Mouse (Mus musculus): Measurements from ENCODE around the gene Ptms. TPM values are rescaled to one million over a fixed set of nuclear protein-coding genes. Genes with fewer than 3 reads are reported as not detected.

Gene Ptms
- polyA plus RNA-seq (2015; fragmentation: Nextera tagmentation; extraction: Ambion mirVana), result 203 and 265 TPM in 2 replicates

- Histone ChIP-seq H3K9ac (ENCODE audit: low read length) (peak within 1 kb of the TSS; percentile 67), H3K4me3 (ENCODE audit: low read length) (peak within 1 kb of the TSS; percentile 47), H3K9me3 (replicated peaks; ENCODE audit: control insufficient read depth, low read length) (no peaks in the 10 kb centered on the region), H3K27ac (ENCODE audit: low read length) (peak within 1 kb of the TSS; percentile 100), H3K4me2 (ENCODE audit: low read depth, low read length) (peak within 1 kb of the TSS; percentile 66), H3K36me3 (ENCODE audit: control insufficient read depth, insufficient read depth) (peaks cover 2% of the 10 kb centered on the region; the same call in 1 of the 2 replicates), H3K27me3 (ENCODE audit: control insufficient read depth, insufficient read depth, low read length) (no peaks in the 10 kb centered on the region), H3K4me1 (ENCODE audit: control insufficient read depth, insufficient read depth, low read length) (peaks cover 45% of the 10 kb centered on the region)
- ATAC-seq (replicated peaks; ENCODE audit: extremely low read depth, insufficient read depth, low FRiP score), result peak; percentile 81
- 4% methylated on average over 13 of the region's 13 CpGs for WGBS
These were observed at the start of gene Ptms for GRCm38 (mm10) chr6:124919695-124920317. TSS of gene Ptms (minus strand) at chr6:124920103.

GRCm38 (mm10) chr6:124967766-124968165 lies 47.9 kb upstream of the Ptms start:
- Histone ChIP-seq H3K27ac (ENCODE audit: low read length) (no peak overlapping the region), H3K9ac (ENCODE audit: low read length) (no peak overlapping the region), H3K9me3 (replicated peaks; ENCODE audit: control insufficient read depth, low read length) (peaks cover 5% of the 10 kb centered on the region; the same call in 1 of the 2 replicates), H3K4me3 (ENCODE audit: low read length) (no peak overlapping the region), H3K4me1 (ENCODE audit: control insufficient read depth, insufficient read depth, low read length) (peaks cover 16% of the 10 kb centered on the region), H3K27me3 (ENCODE audit: control insufficient read depth, insufficient read depth, low read length) (no peaks in the 10 kb centered on the region), H3K4me2 (ENCODE audit: low read depth, low read length) (no peak overlapping the region), H3K36me3 (ENCODE audit: control insufficient read depth, insufficient read depth) (peaks cover 10% of the 10 kb centered on the region)
- ATAC-seq (replicated peaks; ENCODE audit: extremely low read depth, insufficient read depth, low FRiP score), result no peak
- 61% methylated on average over 4 of the region's 4 CpGs for WGBS

GRCm38 (mm10) chr6:124966466-124967118 lies 46.7 kb upstream of the Ptms start:
- Histone ChIP-seq H3K4me3 (ENCODE audit: low read length) (peak overlapping the region; percentile 90), H3K36me3 (ENCODE audit: control insufficient read depth, insufficient read depth) (peaks cover 10% of the 10 kb centered on the region), H3K4me1 (ENCODE audit: control insufficient read depth, insufficient read depth, low read length) (peaks cover 16% of the 10 kb centered on the region), H3K27me3 (ENCODE audit: control insufficient read depth, insufficient read depth, low read length) (no peaks in the 10 kb centered on the region), H3K4me2 (ENCODE audit: low read depth, low read length) (peak overlapping the region; percentile 89), H3K9ac (ENCODE audit: low read length) (no peak overlapping the region; the same call in 1 of the 2 replicates), H3K9me3 (replicated peaks; ENCODE audit: control insufficient read depth, low read length) (peaks cover 5% of the 10 kb centered on the region; the same call in 1 of the 2 replicates), H3K27ac (ENCODE audit: low read length) (no peak overlapping the region; the same call in 1 of the 2 replicates)
- WGBS, result 94% methylated on average over 7 of the region's 7 CpGs
- no peak for ATAC-seq (replicated peaks; ENCODE audit: extremely low read depth, insufficient read depth, low FRiP score)

GRCm38 (mm10) chr6:124965747-124966146 lies 45.8 kb upstream of the Ptms start:
- H3K36me3 ChIP-seq (ENCODE audit: control insufficient read depth, insufficient read depth), result peaks cover 13% of the 10 kb centered on the region
- no peaks in the 10 kb centered on the region for H3K27me3 ChIP-seq (ENCODE audit: control insufficient read depth, insufficient read depth, low read length)
- H3K9ac ChIP-seq (ENCODE audit: low read length), result peak overlapping the region; percentile 92
- peaks cover 16% of the 10 kb centered on the region for H3K4me1 ChIP-seq (ENCODE audit: control insufficient read depth, insufficient read depth, low read length)
- ATAC-seq (replicated peaks; ENCODE audit: extremely low read depth, insufficient read depth, low FRiP score), result no peak
- peak overlapping the region; percentile 89 for H3K4me2 ChIP-seq (ENCODE audit: low read depth, low read length)
- peak overlapping the region; percentile 92 for H3K27ac ChIP-seq (ENCODE audit: low read length)
- peaks cover 5% of the 10 kb centered on the region; the same call in 1 of the 2 replicates for H3K9me3 ChIP-seq (replicated peaks; ENCODE audit: control insufficient read depth, low read length)
- peak overlapping the region; percentile 90 for H3K4me3 ChIP-seq (ENCODE audit: low read length)
- WGBS, result 10% methylated on average over 14 of the region's 15 CpGs

GRCm38 (mm10) chr6:124965088-124965719 lies 45.3 kb upstream of the Ptms start, which contains the start of gene Cops7a:
TSS of gene Cops7a (minus strand) at chr6:124965538.
- Histone ChIP-seq H3K4me2 (ENCODE audit: low read depth, low read length) (peak within 1 kb of the TSS; percentile 98), H3K27ac (ENCODE audit: low read length) (peak within 1 kb of the TSS; percentile 92), H3K9me3 (replicated peaks; ENCODE audit: control insufficient read depth, low read length) (peaks cover 5% of the 10 kb centered on the region; the same call in 1 of the 2 replicates), H3K27me3 (ENCODE audit: control insufficient read depth, insufficient read depth, low read length) (no peaks in the 10 kb centered on the region), H3K36me3 (ENCODE audit: control insufficient read depth, insufficient read depth) (peaks cover 17% of the 10 kb centered on the region), H3K4me3 (ENCODE audit: low read length) (peak within 1 kb of the TSS; percentile 90), H3K4me1 (ENCODE audit: control insufficient read depth, insufficient read depth, low read length) (peaks cover 16% of the 10 kb centered on the region), H3K9ac (ENCODE audit: low read length) (peak within 1 kb of the TSS; percentile 92)
- peak; percentile 94 for ATAC-seq (replicated peaks; ENCODE audit: extremely low read depth, insufficient read depth, low FRiP score)
- under 1% methylated on average over 67 of the region's 68 CpGs for WGBS

- peaks cover 16% of the 10 kb centered on the region for H3K4me1 ChIP-seq (ENCODE audit: control insufficient read depth, insufficient read depth, low read length)
- ATAC-seq (replicated peaks; ENCODE audit: extremely low read depth, insufficient read depth, low FRiP score), result 0 out of 2 replicates have a peak, but pooled peaks have one; percentile 2
- peaks cover 5% of the 10 kb centered on the region; the same call in 1 of the 2 replicates for H3K9me3 ChIP-seq (replicated peaks; ENCODE audit: control insufficient read depth, low read length)
- peak overlapping the region; percentile 92 for H3K27ac ChIP-seq (ENCODE audit: low read length)
- H3K4me3 ChIP-seq (ENCODE audit: low read length), result peak overlapping the region; percentile 90
- no peaks in the 10 kb centered on the region for H3K27me3 ChIP-seq (ENCODE audit: control insufficient read depth, insufficient read depth, low read length)
- H3K9ac ChIP-seq (ENCODE audit: low read length), result peak overlapping the region; percentile 92
- peak overlapping the region; percentile 98 for H3K4me2 ChIP-seq (ENCODE audit: low read depth, low read length)
- WGBS, result 26% methylated on average over 16 of the region's 16 CpGs
- H3K36me3 ChIP-seq (ENCODE audit: control insufficient read depth, insufficient read depth), result peaks cover 22% of the 10 kb centered on the region
These were observed 44.7 kb upstream of the Ptms start for GRCm38 (mm10) chr6:124964638-124965037.

GRCm38 (mm10) chr6:124961021-124961420 lies 41.1 kb upstream of the Ptms start:
- no peak for ATAC-seq (replicated peaks; ENCODE audit: extremely low read depth, insufficient read depth, low FRiP score)
- Histone ChIP-seq H3K27ac (ENCODE audit: low read length) (no peak overlapping the region), H3K4me3 (ENCODE audit: low read length) (no peak overlapping the region), H3K36me3 (ENCODE audit: control insufficient read depth, insufficient read depth) (peaks cover 28% of the 10 kb centered on the region), H3K27me3 (ENCODE audit: control insufficient read depth, insufficient read depth, low read length) (no peaks in the 10 kb centered on the region), H3K9ac (ENCODE audit: low read length) (no peak overlapping the region), H3K9me3 (replicated peaks; ENCODE audit: control insufficient read depth, low read length) (no peaks in the 10 kb centered on the region), H3K4me1 (ENCODE audit: control insufficient read depth, insufficient read depth, low read length) (peaks cover 10% of the 10 kb centered on the region), H3K4me2 (ENCODE audit: low read depth, low read length) (no peak overlapping the region)
- WGBS, result 93% methylated on average over 12 of the region's 12 CpGs

- Histone ChIP-seq H3K27me3 (ENCODE audit: control insufficient read depth, insufficient read depth, low read length) (no peaks in the 10 kb centered on the region), H3K4me2 (ENCODE audit: low read depth, low read length) (no peak overlapping the region), H3K27ac (ENCODE audit: low read length) (no peak overlapping the region), H3K9me3 (replicated peaks; ENCODE audit: control insufficient read depth, low read length) (no peaks in the 10 kb centered on the region), H3K9ac (ENCODE audit: low read length) (no peak overlapping the region), H3K4me1 (ENCODE audit: control insufficient read depth, insufficient read depth, low read length) (peaks cover 9% of the 10 kb centered on the region), H3K36me3 (ENCODE audit: control insufficient read depth, insufficient read depth) (peaks cover 28% of the 10 kb centered on the region), H3K4me3 (ENCODE audit: low read length) (no peak overlapping the region)
- ATAC-seq (replicated peaks; ENCODE audit: extremely low read depth, insufficient read depth, low FRiP score), result no peak
- 90% methylated on average over 13 of the region's 13 CpGs for WGBS
These were observed 40.1 kb upstream of the Ptms start for GRCm38 (mm10) chr6:124959960-124960359.
